Mouse (Mus musculus) myocyte (in vitro differentiated cells): ENCODE measurements around the gene Scn1b.

ENCODE experiments used
- CEBPB ChIP-seq: IDR thresholded peaks from 2 replicates; pipeline ENCODE4 v1.6.1; 2011; ENCODE audit warnings: mild to moderate bottlenecking, moderate library complexity; ENCODE audit not compliant: poor library complexity, insufficient read depth, severe bottlenecking
- MAX ChIP-seq: IDR thresholded peaks from one replicate; pipeline ENCODE4 v1.6.1; 2011; ENCODE audit warnings: low read depth, mild to moderate bottlenecking, control low read depth
- POLR2A ChIP-seq: IDR thresholded peaks from one replicate; pipeline ENCODE4 v1.6.1; 2011; ENCODE audit warnings: low read depth, mild to moderate bottlenecking, control low read depth, moderate library complexity; ENCODE audit not compliant: insufficient read length
- POLR2AphosphoS2 ChIP-seq: IDR thresholded peaks from one replicate; pipeline ENCODE4 v1.6.1; 2011; ENCODE audit warnings: low read depth, control low read depth; ENCODE audit not compliant: insufficient read length
- REST ChIP-seq: IDR thresholded peaks from one replicate; pipeline ENCODE4 v1.6.1; 2011; ENCODE audit warnings: mild to moderate bottlenecking, control low read depth, moderate library complexity; ENCODE audit not compliant: insufficient read depth, insufficient read length
- TCF12 ChIP-seq: IDR thresholded peaks from one replicate; pipeline ENCODE4 v1.6.1; 2011; ENCODE audit warnings: mild to moderate bottlenecking, control low read depth; ENCODE audit not compliant: poor library complexity, insufficient read depth, severe bottlenecking
- USF1 ChIP-seq: IDR thresholded peaks from one replicate; pipeline ENCODE4 v1.6.1; 2011; ENCODE audit warnings: low read depth, mild to moderate bottlenecking, control low read depth, moderate library complexity

DNA sequence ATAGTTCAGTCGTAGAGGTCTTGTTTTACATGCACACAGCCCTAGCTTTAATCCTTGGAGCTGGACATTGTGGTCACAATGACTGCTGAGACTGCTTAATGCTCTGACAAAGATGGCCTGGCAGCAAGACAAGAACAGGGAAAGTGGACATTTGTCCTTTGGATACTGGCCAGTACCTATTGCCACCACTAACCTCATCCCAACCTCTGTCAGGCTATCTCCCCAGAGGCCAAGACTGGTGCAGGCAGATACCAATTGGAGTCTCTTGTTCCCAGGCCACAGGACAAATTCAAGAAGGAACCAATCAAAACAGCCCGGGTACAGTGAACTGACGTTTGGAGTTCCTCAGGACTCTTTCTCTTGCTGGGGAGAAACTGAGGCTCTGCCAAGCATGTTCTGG, 38.6 kb downstream of the Scn1b start:
- TF ChIP-seq TCF12 (no peak), USF1 (no peak), POLR2A (no peak), POLR2AphosphoS2 (no peak), MAX (no peak), CEBPB (no peak), REST (no peak)
